Mouse (Mus musculus): ENCODE data around the gene Zfp551.

The Zfp551 gene

DNA sequence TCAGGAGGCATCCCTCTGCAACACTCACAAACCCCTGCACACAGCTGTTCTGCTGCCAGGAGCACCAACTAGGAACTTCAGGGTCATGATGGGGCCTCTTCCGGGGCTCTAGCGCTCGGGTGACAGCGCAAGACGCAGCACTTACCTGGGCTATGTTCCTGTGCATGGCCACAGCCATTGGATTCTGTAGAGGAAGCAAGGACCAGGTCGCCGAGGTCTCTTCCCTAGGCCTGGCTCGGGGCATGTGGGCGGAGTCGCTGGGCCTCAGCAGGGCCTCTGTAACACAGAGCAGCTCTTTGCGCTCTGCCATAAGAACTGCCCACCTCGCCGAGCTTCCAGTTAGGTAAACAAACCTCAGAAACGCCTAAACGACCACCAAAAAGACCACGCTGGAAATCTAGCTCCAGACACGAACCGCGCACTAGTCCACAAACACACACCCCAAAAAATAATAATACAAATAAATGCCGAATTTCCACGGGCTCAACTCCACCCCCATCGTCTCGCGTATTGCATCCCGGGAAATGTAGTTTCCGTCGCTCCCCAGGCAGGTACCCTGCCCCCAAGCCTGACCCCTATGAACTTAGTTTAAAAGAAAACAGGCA is at the start of gene Zfp551:
Gene Zfp551, minus strand, starts transcription at position 507 of the 605 bp plus-strand sequence.
- peak; percentile 38 to 40 for DNase-seq

DNA sequence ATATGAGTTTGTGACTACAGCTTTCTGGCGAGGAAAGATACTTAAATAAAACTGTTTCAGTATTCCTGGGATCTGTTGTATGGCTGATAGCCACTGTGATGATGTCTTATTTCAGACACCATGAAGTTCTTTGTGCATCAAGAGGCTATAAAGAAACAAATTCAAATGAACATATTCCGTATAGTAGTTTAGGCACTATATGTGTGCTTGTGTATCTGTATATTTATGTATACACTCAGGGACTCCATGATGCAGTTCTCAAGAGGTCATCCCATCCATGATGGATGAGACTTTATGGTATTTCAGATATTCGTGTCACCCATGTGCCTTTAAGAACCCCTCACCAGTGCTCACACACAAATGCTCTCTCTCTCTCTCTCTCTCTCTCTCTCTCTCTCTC is 304 bp upstream of the Zfp551 start:
- DNase-seq: no peak

DNA sequence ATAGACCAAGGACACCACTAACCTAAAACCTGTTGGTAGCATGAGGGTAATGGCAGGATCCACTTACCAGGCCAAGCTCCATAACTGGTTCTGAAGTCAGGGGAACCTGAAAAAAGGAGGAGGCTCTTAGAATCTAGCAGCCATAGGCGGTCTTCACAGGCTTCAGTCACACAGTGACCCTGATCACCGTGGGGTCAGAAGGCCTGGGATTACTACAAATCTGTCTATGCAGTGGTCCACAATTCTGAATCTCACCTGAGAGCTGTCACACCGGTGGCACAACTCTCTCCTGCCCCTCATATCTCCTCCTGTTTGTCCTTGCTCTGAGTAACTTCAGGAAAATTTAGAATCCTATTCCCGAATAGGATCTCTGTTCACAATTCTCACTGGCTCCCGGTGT is 810 bp downstream of the Zfp551 start:
- DNase-seq: no peak

DNA sequence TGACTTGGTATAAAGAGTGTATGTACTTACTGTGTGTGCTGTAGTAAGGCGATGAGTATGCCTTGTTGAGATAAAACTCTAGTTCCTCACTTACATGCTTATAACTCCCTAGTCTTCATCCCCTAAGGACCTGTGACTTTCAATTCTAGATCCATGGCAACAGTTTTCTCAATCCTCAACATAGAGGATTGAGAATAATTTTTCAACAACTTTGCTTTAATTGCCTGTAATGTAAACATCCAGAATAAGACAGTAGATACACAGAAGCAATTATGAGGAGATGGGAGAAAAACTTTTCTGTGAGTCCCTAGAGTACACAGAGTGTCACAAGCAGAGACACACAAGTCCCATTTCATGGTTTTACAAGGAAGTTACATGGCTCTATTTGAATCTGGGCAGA is 53.4 kb downstream of the Zfp551 start, which contains the start of gene Vmn1r84:
Gene Vmn1r84, minus strand, starts transcription at position 101 of the 400 bp plus-strand sequence.
- DNase-seq: no peak
